8 mouse cellular contexts compared by ENCODE assay signal in the genomic region with DNA sequence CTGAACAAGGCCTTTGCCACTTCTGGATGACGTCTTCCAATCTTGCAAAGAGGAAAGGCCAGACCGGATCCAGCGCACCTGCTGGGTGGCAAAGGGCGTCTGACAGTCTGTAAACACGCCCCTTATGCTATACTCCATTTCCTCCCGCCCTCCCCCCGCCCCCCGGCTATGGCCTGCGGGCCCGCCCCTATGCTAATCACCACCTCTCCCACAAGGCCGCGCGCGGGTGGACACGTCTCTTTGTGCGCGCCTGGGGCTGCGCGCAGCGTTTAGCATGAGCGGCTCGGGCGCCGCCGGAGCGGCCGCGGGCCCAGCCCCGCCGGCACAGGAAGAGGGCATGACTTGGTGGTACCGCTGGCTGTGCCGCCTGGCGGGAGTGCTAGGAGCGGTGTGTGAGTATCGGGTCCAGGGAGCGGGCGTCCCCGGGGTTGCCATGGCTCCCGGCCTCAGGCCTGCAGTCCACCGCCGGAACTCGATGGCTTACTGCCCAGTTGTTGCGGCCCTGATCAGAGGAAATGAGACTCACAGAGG. TPM values are rescaled to one million over a fixed set of nuclear protein-coding genes. Genes with fewer than 3 reads are reported as not detected.
DNase-seq lines count a peak whose midpoint lies in the region; ATAC-seq and TF ChIP-seq lines count a peak whose summit lies in the region.

Gene Cacfd1, plus strand, starts transcription at position 213 of the 531 bp plus-strand sequence.

- no peak for TF ChIP-seq CTCF in testis, adult 2 months (IDR thresholded peaks at IDR 0.05; ENCODE audit: control insufficient read depth, insufficient read depth, insufficient replicate concordance, low read depth, low read length)

- peak; percentile 97 for ATAC-seq in forebrain, embryonic 11.5 days (replicated peaks; ENCODE audit: low FRiP score)
- peak; percentile 96 for ATAC-seq in heart, embryonic 16.5 days (replicated peaks; ENCODE audit: extremely low read depth, insufficient read depth, low FRiP score)
- ATAC-seq in liver, embryonic 16.5 days (ENCODE audit: low read depth): peak; percentile 94
- peak; percentile 95 for ATAC-seq in neural tube, embryonic 13.5 days (ENCODE audit: low read depth)

- no peaks in the 10 kb centered on the region for H3K9me3 ChIP-seq in forebrain, embryonic 11.5 days (ENCODE audit: control insufficient read depth, low read length)
- no peaks in the 10 kb centered on the region for H3K9me3 ChIP-seq in heart, embryonic 16.5 days (replicated peaks; ENCODE audit: control insufficient read depth, low read length)
- H3K9me3 ChIP-seq in liver, embryonic 16.5 days (replicated peaks; ENCODE audit: control insufficient read depth, low read length): no peaks in the 10 kb centered on the region
- no peaks in the 10 kb centered on the region for H3K9me3 ChIP-seq in neural tube, embryonic 13.5 days

- DNase-seq in CD8-positive naive resting alpha-beta T cell, adult 2 months (ENCODE audit: low read depth in 2 of 2, low spot score in 2 of 2): peak; percentile 85
- peak; percentile 83 for DNase-seq in c-Kit-positive CD71-negative TER-119-negative erythroid progenitor cells, embryonic 14.5 days (ENCODE audit: low read depth)
- peak; percentile 95 for DNase-seq in forebrain, embryonic 11.5 days (ENCODE audit: low spot score)
- peak; percentile 92 to 94 for DNase-seq in kidney, postnatal 36 days

- peaks cover 3% of the 10 kb centered on the region; the same call in 1 of the 2 replicates for H3K36me3 ChIP-seq in forebrain, embryonic 11.5 days (ENCODE audit: control insufficient read depth, insufficient read depth, low read length)
- H3K36me3 ChIP-seq in heart, embryonic 16.5 days (ENCODE audit: control insufficient read depth, insufficient read depth): peaks cover 7% of the 10 kb centered on the region
- H3K36me3 ChIP-seq in liver, embryonic 16.5 days (ENCODE audit: control insufficient read depth, insufficient read depth): peaks cover 8% of the 10 kb centered on the region
- peaks cover 17% of the 10 kb centered on the region for H3K36me3 ChIP-seq in neural tube, embryonic 13.5 days
- H3K36me3 ChIP-seq in testis, adult 2 months (ENCODE audit: control insufficient read depth, insufficient read depth, low read length): no peaks in the 10 kb centered on the region

- peak within 1 kb of the TSS; percentile 87 for H3K4me2 ChIP-seq in forebrain, embryonic 11.5 days (ENCODE audit: low read depth, low read length, severe bottlenecking)
- H3K4me2 ChIP-seq in heart, embryonic 16.5 days (ENCODE audit: low read depth, low read length): peak within 1 kb of the TSS; percentile 87
- peak within 1 kb of the TSS; percentile 68 for H3K4me2 ChIP-seq in liver, embryonic 16.5 days (ENCODE audit: low read depth, low read length)
- peak within 1 kb of the TSS; percentile 95 for H3K4me2 ChIP-seq in neural tube, embryonic 13.5 days

- 0 out of 2 replicates have a peak, but pooled peaks cover 2% of the 10 kb centered on the region for H3K4me1 ChIP-seq in forebrain, embryonic 11.5 days (replicated peaks; ENCODE audit: control insufficient read depth, insufficient read depth, low read length)
- H3K4me1 ChIP-seq in heart, embryonic 16.5 days (ENCODE audit: control insufficient read depth, insufficient read depth, low read length): peaks cover 10% of the 10 kb centered on the region
- peaks cover 12% of the 10 kb centered on the region for H3K4me1 ChIP-seq in liver, embryonic 16.5 days (ENCODE audit: control insufficient read depth, low read depth, low read length)
- H3K4me1 ChIP-seq in neural tube, embryonic 13.5 days (replicated peaks): peaks cover 28% of the 10 kb centered on the region
- peaks cover 15% of the 10 kb centered on the region for H3K4me1 ChIP-seq in testis, adult 2 months (ENCODE audit: control insufficient read depth, insufficient read depth, low read length)

- H3K9ac ChIP-seq in forebrain, embryonic 11.5 days (ENCODE audit: low read length): peak within 1 kb of the TSS; percentile 94
- peak within 1 kb of the TSS; percentile 98 for H3K9ac ChIP-seq in heart, embryonic 16.5 days (ENCODE audit: low read length)
- peak within 1 kb of the TSS; percentile 85 for H3K9ac ChIP-seq in liver, embryonic 16.5 days (ENCODE audit: low read depth, low read length)
- H3K9ac ChIP-seq in neural tube, embryonic 13.5 days: peak within 1 kb of the TSS; percentile 96

- peak; percentile 71; the same call in 1 of the 2 replicates for TF ChIP-seq POLR2A in testis, adult 2 months (IDR thresholded peaks at IDR 0.05; ENCODE audit: control insufficient read depth, low read depth, low read length)

- no peaks in the 10 kb centered on the region for H3K27me3 ChIP-seq in forebrain, embryonic 11.5 days (ENCODE audit: control insufficient read depth, insufficient read depth, low read length)
- peaks cover 2% of the 10 kb centered on the region; the same call in 1 of the 2 replicates for H3K27me3 ChIP-seq in heart, embryonic 16.5 days (ENCODE audit: control insufficient read depth, insufficient read depth, low read length)
- H3K27me3 ChIP-seq in liver, embryonic 16.5 days (ENCODE audit: control insufficient read depth, insufficient read depth, low read depth, low read length): no peaks in the 10 kb centered on the region
- H3K27me3 ChIP-seq in neural tube, embryonic 13.5 days: no peaks in the 10 kb centered on the region
- no peaks in the 10 kb centered on the region for H3K27me3 ChIP-seq in testis, adult 2 months (ENCODE audit: control insufficient read depth, insufficient read depth, low read length)

- peak within 1 kb of the TSS; percentile 75 for H3K27ac ChIP-seq in forebrain, embryonic 11.5 days (ENCODE audit: low read depth, low read length)
- H3K27ac ChIP-seq in heart, embryonic 16.5 days (ENCODE audit: low read length): peak within 1 kb of the TSS; percentile 86
- peak within 1 kb of the TSS; percentile 59 for H3K27ac ChIP-seq in liver, embryonic 16.5 days (ENCODE audit: low read length)
- H3K27ac ChIP-seq in neural tube, embryonic 13.5 days (replicated peaks): peak within 1 kb of the TSS; percentile 91
- peak within 1 kb of the TSS; percentile 72 for H3K27ac ChIP-seq in testis, adult 2 months (ENCODE audit: control insufficient read depth, insufficient read depth, low read depth, low read length)

- WGBS in forebrain, embryonic 11.5 days: under 1% methylated on average over 42 of the region's 43 CpGs
- WGBS in heart, embryonic 16.5 days: 1% methylated on average over 43 of the region's 43 CpGs
- under 1% methylated on average over 43 of the region's 43 CpGs for WGBS in liver, embryonic 16.5 days (ENCODE audit: insufficient replicate concordance)
- under 1% methylated on average over 41 of the region's 43 CpGs for WGBS in neural tube, embryonic 13.5 days

- H3K4me3 ChIP-seq in forebrain, embryonic 11.5 days (ENCODE audit: low read depth, low read length): peak within 1 kb of the TSS; percentile 80
- H3K4me3 ChIP-seq in heart, embryonic 16.5 days (ENCODE audit: low read length): peak within 1 kb of the TSS; percentile 92
- H3K4me3 ChIP-seq in liver, embryonic 16.5 days (ENCODE audit: low read depth, low read length): peak within 1 kb of the TSS; percentile 76
- peak within 1 kb of the TSS; percentile 86 for H3K4me3 ChIP-seq in neural tube, embryonic 13.5 days
- H3K4me3 ChIP-seq in testis, adult 2 months (ENCODE audit: control insufficient read depth, low read depth, low read length): peak within 1 kb of the TSS; percentile 92

RNA-seq across cellular contexts. Expression of gene Cacfd1, which starts in this region (rescaled TPM):
- 103 and 109 TPM in 2 replicates for polyA plus RNA-seq in forebrain, embryonic 11.5 days (2014; fragmentation: Nextera tagmentation; extraction: Ambion mirVana)
- 41.4 and 44.2 TPM in 2 replicates for polyA plus RNA-seq in heart, embryonic 16.5 days (2015; fragmentation: Nextera tagmentation; extraction: Ambion mirVana)
- 13.7 and 14.3 TPM in 2 replicates for polyA plus RNA-seq in liver, embryonic 16.5 days (2015; fragmentation: Nextera tagmentation; extraction: Ambion mirVana)
- 114 and 120 TPM in 2 replicates for polyA plus RNA-seq in neural tube, embryonic 13.5 days (2015; fragmentation: Nextera tagmentation; extraction: Ambion mirVana)
- polyA plus RNA-seq in testis, adult 2 months (2012; rRNA removed): 21.4 and 26.5 TPM in 2 replicates

Comparison
In these comparisons a context has a peak if more than half of its experiments do, and no peak if none do; other contexts are left out.
1. Peak in every context shown above with its lines: DNase-seq, ATAC-seq, H3K4me3 ChIP-seq and H3K27ac ChIP-seq.